Mouse (Mus musculus) cerebral cortex, adult 2 months (tissue): Measurements from ENCODE around the gene Gpsm3.

Experiments used
- WGBS: fragments of 180-500 bp; shearing (Covaris S2); methylation state at CpG from one replicate; pipeline ENCODE4 v1.1.7; 2018; 5-methylcytosine and 5-hydroxymethylcytosine counted together

Gene Gpsm3

GRCm38 (mm10) chr17:34589681-34590101, at the start of gene Gpsm3:
Gpsm3 (plus strand) TSS chr17:34589806.
- WGBS, result 46% methylated on average over 7 of the region's 7 CpGs

GRCm38 (mm10) chr17:34543567-34543966, 46.0 kb upstream of the Gpsm3 start:
- 94% methylated on average over 13 of the region's 13 CpGs for WGBS

GRCm38 (mm10) chr17:34546797-34547196, 42.8 kb upstream of the Gpsm3 start:
- WGBS, result 90% methylated on average over 1 of the region's 1 CpGs

- WGBS, result 93% methylated on average over 4 of the region's 4 CpGs
Measured at GRCm38 (mm10) chr17:34547601-34548000, 42.0 kb upstream of the Gpsm3 start.

GRCm38 (mm10) chr17:34549156-34549555, 40.5 kb upstream of the Gpsm3 start:
- WGBS, result 90% methylated on average over 3 of the region's 3 CpGs

- 87% methylated on average over 2 of the region's 2 CpGs for WGBS
Measured at GRCm38 (mm10) chr17:34549843-34550242, 39.8 kb upstream of the Gpsm3 start.

- 24% methylated on average over 5 of the region's 5 CpGs for WGBS
Measured at GRCm38 (mm10) chr17:34555483-34555882, 34.1 kb upstream of the Gpsm3 start.

GRCm38 (mm10) chr17:34556406-34556805, 33.2 kb upstream of the Gpsm3 start:
- WGBS, result 92% methylated on average over 8 of the region's 8 CpGs

- WGBS, result 83% methylated on average over 11 of the region's 11 CpGs
Measured at GRCm38 (mm10) chr17:34557411-34557810, 32.2 kb upstream of the Gpsm3 start.

GRCm38 (mm10) chr17:34559116-34559515, 30.5 kb upstream of the Gpsm3 start:
- WGBS, result 83% methylated on average over 7 of the region's 7 CpGs

- 43% methylated on average over 15 of the region's 15 CpGs for WGBS
Measured at GRCm38 (mm10) chr17:34559895-34560294, 29.7 kb upstream of the Gpsm3 start.

- 93% methylated on average over 6 of the region's 6 CpGs for WGBS
Measured at GRCm38 (mm10) chr17:34560438-34560837, 29.2 kb upstream of the Gpsm3 start.

GRCm38 (mm10) chr17:34561200-34561599, 28.4 kb upstream of the Gpsm3 start:
- 47% methylated on average over 8 of the region's 8 CpGs for WGBS

GRCm38 (mm10) chr17:34562595-34562994, 27.0 kb upstream of the Gpsm3 start:
- WGBS, result 79% methylated on average over 3 of the region's 3 CpGs

- 79% methylated on average over 11 of the region's 11 CpGs for WGBS
Measured at GRCm38 (mm10) chr17:34563354-34563753, 26.3 kb upstream of the Gpsm3 start.

- WGBS, result 41% methylated on average over 6 of the region's 6 CpGs
Measured at GRCm38 (mm10) chr17:34564003-34564421, 25.6 kb upstream of the Gpsm3 start, which contains the start of gene Notch4. Notch4 (plus strand) TSS chr17:34564268.

GRCm38 (mm10) chr17:34564796-34565195, 24.8 kb upstream of the Gpsm3 start:
- 62% methylated on average over 3 of the region's 3 CpGs for WGBS

- 75% methylated on average over 9 of the region's 9 CpGs for WGBS
Measured at GRCm38 (mm10) chr17:34567311-34567710, 22.3 kb upstream of the Gpsm3 start.

- WGBS, result 82% methylated on average over 13 of the region's 13 CpGs
Measured at GRCm38 (mm10) chr17:34568421-34568820, 21.2 kb upstream of the Gpsm3 start.

GRCm38 (mm10) chr17:34569919-34570318, 19.7 kb upstream of the Gpsm3 start:
- WGBS, result 76% methylated on average over 4 of the region's 4 CpGs

GRCm38 (mm10) chr17:34571875-34572274, 17.7 kb upstream of the Gpsm3 start:
- 22% methylated on average over 5 of the region's 5 CpGs for whole genome bisulfite sequencing

- 23% methylated on average over 15 of the region's 15 CpGs for WGBS
Measured at GRCm38 (mm10) chr17:34572361-34572760, 17.2 kb upstream of the Gpsm3 start.

GRCm38 (mm10) chr17:34576577-34576976, 13.0 kb upstream of the Gpsm3 start:
- WGBS, result 68% methylated on average over 5 of the region's 5 CpGs

- 95% methylated on average over 3 of the region's 3 CpGs for WGBS
Measured at GRCm38 (mm10) chr17:34578070-34578469, 11.5 kb upstream of the Gpsm3 start.
